Mouse (Mus musculus) erythroblast, embryonic 14.5 days (primary cell): Measurements from ENCODE around the gene Kdm5c. TPM values are rescaled to one million over a fixed set of nuclear protein-coding genes. Genes with fewer than 3 reads are reported as not detected.
"Not testable (repeated sequence)": the region's sequence is repeated elsewhere in the genome, so short reads cannot be mapped to it uniquely, and the experiment has no call there.

Experiments
- H3K27me3 ChIP-seq: 2 replicates; pipeline ENCODE4 v1.6.1; 2012; ENCODE audit warnings: inconsistent platforms; ENCODE audit not compliant: control insufficient read depth
- H3K36me3 ChIP-seq: 2 replicates; pipeline ENCODE4 v1.6.1; 2012; ENCODE audit warnings: mild to moderate bottlenecking, inconsistent platforms; ENCODE audit not compliant: control insufficient read depth
- H3K4me1 ChIP-seq: 2 replicates; pipeline ENCODE4 v1.6.1; 2012; ENCODE audit warnings: inconsistent platforms; ENCODE audit not compliant: control insufficient read depth
- H3K4me3 ChIP-seq: replicated peaks from 2 replicates; pipeline ENCODE3; 2012; ENCODE audit warnings: moderate library complexity, mild to moderate bottlenecking, inconsistent platforms
- H3K9me3 ChIP-seq: 2 replicates; pipeline ENCODE4 v1.6.1; 2012; ENCODE audit warnings: low read length, inconsistent platforms, mixed read lengths; ENCODE audit not compliant: control insufficient read depth
- GATA1 ChIP-seq: IDR thresholded peaks from 2 replicates; pipeline ENCODE4 v1.6.1; 2012; ENCODE audit warnings: low read length, inconsistent platforms, mixed read lengths
- TAL1 ChIP-seq: IDR thresholded peaks from 3 replicates; pipeline ENCODE4 v1.6.1; 2012; ENCODE audit warnings: low read length, inconsistent platforms, mixed read lengths
- polyA plus RNA-seq: library from polyadenylated mRNA; stranded (reverse); fragments of >175 nt; gene quantifications from 2 replicates; pipeline ENCODE4 v1.2.3, GENCODE M21; 2012

Kdm5c gene
- polyA plus RNA-seq, 1 experiment = 17.9 TPM

DNA sequence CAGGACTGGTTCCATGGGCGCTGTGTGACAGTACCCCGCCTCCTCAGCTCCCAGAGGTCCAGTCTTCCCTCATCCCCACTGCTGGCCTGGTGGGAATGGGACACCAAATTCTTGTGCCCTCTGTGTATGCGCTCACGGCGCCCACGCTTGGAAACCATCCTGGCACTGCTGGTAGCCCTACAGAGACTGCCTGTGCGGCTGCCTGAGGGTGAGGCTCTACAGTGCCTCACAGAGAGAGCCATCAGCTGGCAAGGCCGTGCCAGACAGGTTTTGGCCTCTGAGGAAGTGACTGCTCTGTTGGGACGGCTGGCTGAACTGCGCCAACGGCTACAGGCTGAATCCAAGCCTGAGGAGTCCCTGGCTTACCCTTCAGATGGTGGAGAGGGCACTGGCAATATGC lies 38.4 kb downstream of the Kdm5c start:
- Histone ChIP-seq H3K27me3 (no peaks in the 10 kb centered on the region), H3K4me3 (no peak overlapping the region), H3K9me3 (no peaks in the 10 kb centered on the region), H3K4me1 (no peaks in the 10 kb centered on the region), H3K36me3 (peaks cover 99% of the 10 kb centered on the region)
- no peak for TF ChIP-seq TAL1
- TF ChIP-seq GATA1 = no peak

GRCm38 (mm10) chrX:152279384-152279783 lies 46.6 kb downstream of the Kdm5c start:
- TF ChIP-seq TAL1 = no peak
- no peak for TF ChIP-seq GATA1
- no peak overlapping the region for H3K4me3 ChIP-seq
- H3K27me3 ChIP-seq = no peaks in the 10 kb centered on the region
- peaks cover 22% of the 10 kb centered on the region for H3K4me1 ChIP-seq
- peaks cover 27% of the 10 kb centered on the region for H3K36me3 ChIP-seq
- H3K9me3 ChIP-seq = no peaks in the 10 kb centered on the region

DNA sequence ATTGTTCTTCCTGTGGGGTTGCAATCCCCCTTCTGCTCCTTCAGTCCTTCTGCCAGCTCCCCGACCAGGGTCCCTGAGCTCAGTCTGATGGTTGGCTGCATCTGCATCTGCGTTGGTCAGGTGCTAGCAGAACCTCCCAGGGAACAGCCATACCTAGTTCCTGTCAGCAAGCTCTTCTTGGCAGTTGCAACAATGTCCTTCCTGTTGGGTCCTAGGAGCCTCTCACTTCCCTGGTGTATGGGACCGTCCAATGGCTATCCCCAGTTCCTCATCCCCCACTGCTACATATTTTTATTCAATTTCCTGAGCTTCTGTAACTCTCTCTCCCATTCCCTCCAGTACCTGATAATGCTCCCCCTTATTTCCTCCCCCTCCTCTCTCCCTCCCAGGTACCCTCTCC lies 51.9 kb downstream of the Kdm5c start:
- TF ChIP-seq TAL1 (no peak), GATA1 (no peak)
- Histone ChIP-seq H3K36me3 (no peaks in the 10 kb centered on the region), H3K4me1 (peaks cover 13% of the 10 kb centered on the region), H3K9me3 (peaks cover 4% of the 10 kb centered on the region), H3K27me3 (no peaks in the 10 kb centered on the region), H3K4me3 (no peak overlapping the region)

- not testable (repeated sequence) for H3K4me1 ChIP-seq, H3K4me3 ChIP-seq, H3K9me3 ChIP-seq, H3K27me3 ChIP-seq, H3K36me3 ChIP-seq
These were observed 54.2 kb downstream of the Kdm5c start for GRCm38 (mm10) chrX:152287026-152287425.

DNA sequence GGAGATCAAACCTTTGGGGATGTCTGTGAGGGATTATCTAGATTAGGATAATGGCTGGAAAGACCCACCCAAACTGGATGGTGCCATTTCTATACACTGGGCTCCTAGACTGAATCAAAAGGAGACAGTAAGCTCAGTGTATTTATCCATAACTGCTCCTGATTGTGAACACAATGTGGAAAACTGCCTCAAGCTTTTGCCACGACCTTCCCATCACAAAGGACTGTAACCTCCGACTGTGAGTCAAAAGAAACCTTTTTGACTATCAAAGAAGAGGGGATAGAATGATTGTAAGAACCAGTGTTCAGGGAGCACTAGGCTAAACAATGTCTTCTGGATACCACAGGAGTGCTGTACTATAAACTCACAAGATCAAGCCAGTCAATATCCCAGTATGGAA lies 73.4 kb downstream of the Kdm5c start:
- H3K9me3 ChIP-seq = no peaks in the 10 kb centered on the region
- TF ChIP-seq TAL1 (no peak), GATA1 (no peak)
- peaks cover 3% of the 10 kb centered on the region for H3K36me3 ChIP-seq
- no peak overlapping the region for H3K4me3 ChIP-seq
- H3K27me3 ChIP-seq = peaks cover 2% of the 10 kb centered on the region; the same call in 1 of the 2 replicates
- peaks cover 40% of the 10 kb centered on the region for H3K4me1 ChIP-seq

DNA sequence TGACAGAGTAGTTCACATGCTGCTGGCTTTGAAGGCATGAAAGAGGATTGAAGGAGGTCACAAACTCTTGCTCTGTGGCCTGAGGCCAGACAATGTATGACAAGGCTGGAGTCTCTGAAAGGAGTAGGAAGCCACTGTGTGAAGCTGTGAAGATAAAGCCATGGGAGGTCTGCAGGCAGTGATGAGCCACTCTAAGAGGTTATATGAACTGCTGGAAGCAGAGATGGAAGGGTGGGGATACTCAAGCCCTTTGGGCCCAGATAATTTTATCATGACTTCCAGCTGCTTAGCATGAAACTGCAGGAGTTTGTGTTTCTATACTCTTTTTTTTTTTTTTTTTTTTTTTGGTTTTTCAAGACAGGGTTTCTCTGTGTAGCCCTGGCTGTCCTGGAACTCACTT lies 74.6 kb downstream of the Kdm5c start:
- no peak overlapping the region for H3K4me3 ChIP-seq
- peaks cover 3% of the 10 kb centered on the region for H3K36me3 ChIP-seq
- no peaks in the 10 kb centered on the region for H3K27me3 ChIP-seq
- H3K4me1 ChIP-seq = peaks cover 40% of the 10 kb centered on the region
- no peaks in the 10 kb centered on the region for H3K9me3 ChIP-seq
- peak; percentile 79 for TF ChIP-seq TAL1
- TF ChIP-seq GATA1 = peak; percentile 76

DNA sequence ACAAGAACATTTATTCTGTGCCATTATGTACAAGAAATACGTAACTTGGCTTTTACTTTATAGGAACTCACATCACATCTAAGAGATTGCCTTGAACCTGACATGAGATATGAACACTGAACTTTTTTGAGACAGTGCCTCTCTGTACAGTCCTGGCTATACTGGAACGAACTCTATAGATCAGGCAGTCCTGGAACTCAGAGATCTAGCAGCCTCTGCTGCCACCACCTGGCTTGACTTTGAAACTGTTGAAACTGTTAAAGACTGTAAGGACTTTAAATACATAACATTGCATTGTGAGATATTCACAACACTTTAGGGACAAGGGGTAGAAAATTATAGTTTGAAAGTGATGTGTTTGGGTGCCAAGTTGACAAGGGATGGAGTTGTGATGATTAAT lies 75.1 kb downstream of the Kdm5c start:
- Histone ChIP-seq H3K9me3 (no peaks in the 10 kb centered on the region), H3K36me3 (peaks cover 3% of the 10 kb centered on the region), H3K27me3 (no peaks in the 10 kb centered on the region), H3K4me1 (peaks cover 40% of the 10 kb centered on the region), H3K4me3 (no peak overlapping the region)
- no peak for TF ChIP-seq GATA1
- TF ChIP-seq TAL1 = no peak

DNA sequence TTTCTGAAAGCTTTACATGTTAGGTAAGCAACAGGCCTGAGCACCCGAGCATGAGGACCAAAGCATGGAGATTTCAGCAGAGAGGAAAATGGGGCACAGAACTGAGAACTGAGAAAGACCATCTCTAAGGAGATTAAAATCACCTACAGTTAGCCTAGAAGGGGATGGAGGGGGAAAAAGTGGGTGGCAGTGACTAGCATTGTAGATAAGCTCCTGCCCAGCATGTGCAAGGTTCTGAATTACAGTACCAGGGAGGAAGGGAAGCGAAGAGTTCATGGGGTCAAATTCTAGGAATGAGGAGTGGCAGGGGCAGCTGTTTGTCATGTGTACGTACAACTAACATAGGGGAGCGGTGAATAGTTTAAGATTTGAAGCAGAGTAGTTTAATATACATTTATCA lies 87.7 kb downstream of the Kdm5c start:
- Histone ChIP-seq H3K36me3 (peaks cover 5% of the 10 kb centered on the region), H3K4me1 (peaks cover 6% of the 10 kb centered on the region), H3K27me3 (no peaks in the 10 kb centered on the region), H3K9me3 (no peaks in the 10 kb centered on the region), H3K4me3 (no peak overlapping the region)
- TF ChIP-seq GATA1 (no peak), TAL1 (no peak)

GRCm38 (mm10) chrX:152322776-152323175 lies 90.0 kb downstream of the Kdm5c start:
- H3K36me3 ChIP-seq = peaks cover 5% of the 10 kb centered on the region

GRCm38 (mm10) chrX:152323584-152323983 lies 90.8 kb downstream of the Kdm5c start:
- Histone ChIP-seq H3K4me1 (peaks cover 18% of the 10 kb centered on the region), H3K9me3 (no peaks in the 10 kb centered on the region), H3K4me3 (no peak overlapping the region), H3K27me3 (peaks cover 4% of the 10 kb centered on the region), H3K36me3 (peaks cover 5% of the 10 kb centered on the region)
- TF ChIP-seq GATA1 = no peak
- TF ChIP-seq TAL1 = no peak

More at GRCm38 (mm10) chrX:152322776-152323175, 90.0 kb downstream of the Kdm5c start:
- Histone ChIP-seq H3K4me3 (no peak overlapping the region), H3K9me3 (no peaks in the 10 kb centered on the region), H3K4me1 (peaks cover 15% of the 10 kb centered on the region), H3K27me3 (peaks cover 4% of the 10 kb centered on the region)
- TF ChIP-seq TAL1 (no peak), GATA1 (no peak)

Other genes with a start within 250 kb of the Kdm5c start
- gene Hsd17b10, start 231.2 kb upstream of the Kdm5c start, polyA plus RNA-seq = 1.6 and 2.3 TPM in 2 replicates
- 0.25 and 0.48 TPM in 2 replicates for gene Ribc1, start 216.7 kb upstream of the Kdm5c start, polyA plus RNA-seq
- gene Smc1a, start 216.6 kb upstream of the Kdm5c start, polyA plus RNA-seq = 2.4 and 2.9 TPM in 2 replicates
- 0.01 and 0.05 TPM in 2 replicates for gene Iqsec2, start 88.8 kb upstream of the Kdm5c start, polyA plus RNA-seq
- gene Kantr, start 94.5 kb downstream of the Kdm5c start, polyA plus RNA-seq = 0.01 TPM in 1 of 2 replicates, not detected in the other
- gene Tspyl2, start 109.4 kb downstream of the Kdm5c start, polyA plus RNA-seq = 0.21 and 0.28 TPM in 2 replicates
- gene Gpr173, start 135.7 kb downstream of the Kdm5c start, polyA plus RNA-seq = not detected in 2 replicates